Mouse (Mus musculus): ENCODE data around the gene Tmcc1.

DNA sequence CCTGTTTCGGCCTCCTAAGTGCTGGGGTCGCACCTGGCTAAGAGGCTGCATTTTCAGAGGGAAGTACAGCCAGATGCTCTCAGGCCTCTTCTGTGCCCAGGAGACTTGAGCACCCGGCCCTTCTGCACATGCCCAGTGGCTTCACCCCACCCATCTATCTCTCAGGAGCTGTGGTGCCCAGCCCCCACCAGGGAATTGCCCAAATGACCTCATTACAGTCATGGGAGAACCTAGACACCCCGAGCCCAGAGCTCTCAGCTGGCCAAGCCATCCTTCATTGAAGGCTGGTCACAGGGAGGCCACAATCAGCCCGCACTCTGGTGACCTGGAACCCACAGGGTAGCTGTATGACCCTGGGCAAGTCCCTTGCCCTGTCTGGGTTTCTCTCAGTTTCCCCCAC, 204.3 kb downstream of the Tmcc1 start:
- TF ChIP-seq KAT2A (conservative IDR thresholded peaks at IDR 0.05; ENCODE audit: low read depth, low read length), result no peak
- no peak for TF ChIP-seq MAFK (IDR thresholded peaks at IDR 0.05; ENCODE audit: borderline replicate concordance, low read depth, low read length)
- no peak for TF ChIP-seq POLR2A (IDR thresholded peaks at IDR 0.05; ENCODE audit: control insufficient read depth in 1 of 2, insufficient read depth in 1 of 2, low read depth in 1 of 2, low read length in 2 of 2, poor library complexity in 1 of 2)
- no peak for TF ChIP-seq HCFC1 (IDR thresholded peaks at IDR 0.05; ENCODE audit: low read depth, low read length)
- TF ChIP-seq MAZ (IDR thresholded peaks at IDR 0.05; ENCODE audit: low read depth, low read length), result no peak

Data from MEL (cell line).